Mouse (Mus musculus): Measurements from ENCODE around the gene Dcbld2.

Dcbld2 gene

DNA sequence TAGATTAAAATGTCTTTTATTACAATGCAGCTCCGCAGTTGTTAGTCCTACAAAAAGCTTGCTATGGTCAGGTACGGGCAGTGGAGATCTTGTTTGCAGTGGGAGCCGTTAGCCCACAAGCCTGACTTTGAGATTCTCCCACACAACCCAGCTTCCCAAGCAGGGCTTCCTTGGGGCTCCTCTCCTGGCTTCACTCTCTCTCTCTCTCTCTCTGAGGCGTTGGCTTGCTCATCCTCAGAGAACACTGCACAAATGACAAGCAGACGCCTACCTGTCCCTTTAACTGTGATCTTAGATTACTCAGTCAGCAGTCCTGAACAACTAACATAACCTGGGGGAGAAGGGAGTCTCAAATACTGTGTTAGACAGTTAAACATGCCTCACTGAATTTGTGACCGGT is 79.6 kb downstream of the Dcbld2 start:
- DNase-seq (ENCODE audit: low spot score in 2 of 2), result no peak

DNA sequence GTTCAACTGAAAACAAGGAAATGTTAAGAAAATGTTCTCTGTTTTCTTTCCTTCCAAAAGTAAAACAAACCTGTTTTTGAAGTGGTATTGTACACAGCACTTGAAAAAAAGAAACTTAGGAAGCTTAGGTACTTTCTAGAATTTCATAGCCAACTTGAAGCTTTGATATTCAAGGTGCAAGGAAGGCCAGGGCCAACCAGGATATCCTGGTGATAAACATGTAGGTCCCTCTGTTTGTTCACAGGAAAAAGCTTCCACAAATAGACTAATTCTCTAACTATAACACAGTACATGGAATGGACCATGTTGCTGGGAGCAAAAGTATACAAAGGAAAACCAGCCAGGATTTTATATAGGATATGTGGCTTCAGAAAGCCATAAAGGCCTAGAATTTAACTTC is 88.5 kb downstream of the Dcbld2 start:
- no peak for DNase-seq (ENCODE audit: low spot score in 2 of 2)

DNA sequence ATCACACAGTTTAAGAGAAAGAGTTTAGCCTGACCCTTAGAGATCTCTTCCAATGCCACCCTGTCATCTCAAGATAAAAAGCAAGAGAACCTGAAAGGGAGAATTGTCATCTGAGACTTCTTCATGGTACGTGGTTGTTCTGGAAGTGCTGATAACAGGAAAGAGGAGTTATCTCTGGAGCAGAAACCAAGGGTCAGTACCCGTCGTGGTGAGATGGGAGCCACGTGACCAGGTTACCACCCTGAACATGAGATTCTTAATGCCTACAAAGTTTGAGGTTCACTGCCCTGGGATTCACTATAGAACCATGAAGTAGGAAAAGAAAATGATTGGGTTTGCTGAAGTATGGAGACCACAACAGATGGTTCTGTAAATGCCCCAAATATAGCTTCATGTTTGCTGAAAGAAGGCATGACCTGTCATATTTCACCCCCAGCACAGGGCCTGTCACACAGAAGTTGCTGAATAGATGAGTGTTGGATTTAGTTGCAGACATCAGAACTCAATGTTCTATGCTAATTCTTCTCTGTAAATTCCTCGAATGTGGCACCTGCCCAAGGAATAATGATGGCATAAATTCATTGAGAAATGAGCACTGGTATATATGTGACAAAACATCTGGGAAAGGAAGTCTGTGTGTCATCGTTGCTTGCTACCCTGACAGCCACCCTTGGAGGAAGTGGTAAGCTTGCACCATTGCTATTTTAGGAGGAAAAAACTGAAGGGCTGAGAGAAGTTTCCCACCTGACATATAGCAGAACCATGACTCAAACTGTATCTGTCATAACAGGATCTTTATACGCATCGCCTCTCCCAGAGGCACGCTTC is 89.9 kb downstream of the Dcbld2 start:
- no peak for DNase-seq (ENCODE audit: low spot score in 2 of 2)

DNA sequence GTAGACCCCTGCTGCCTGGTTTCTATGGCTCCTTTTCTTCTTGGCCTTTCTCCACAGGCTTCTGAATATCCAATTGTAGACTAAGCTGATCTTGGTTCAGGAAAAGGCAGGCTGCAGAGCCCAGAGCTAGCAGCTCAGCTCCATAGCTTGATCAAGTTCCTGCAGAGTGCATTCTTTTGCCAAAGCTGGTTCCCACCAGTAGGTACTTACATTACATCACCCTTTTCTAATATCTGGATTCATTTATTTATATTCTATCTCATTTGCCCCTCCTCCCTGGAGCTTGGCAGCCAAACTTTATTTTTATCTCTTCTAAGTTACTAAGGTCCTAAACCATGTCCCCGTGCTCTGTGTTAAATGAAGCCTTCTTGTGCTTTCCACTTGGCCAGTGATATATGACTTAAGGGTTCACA is 90.9 kb downstream of the Dcbld2 start:
- DNase-seq (ENCODE audit: low spot score in 2 of 2), result no peak

DNA sequence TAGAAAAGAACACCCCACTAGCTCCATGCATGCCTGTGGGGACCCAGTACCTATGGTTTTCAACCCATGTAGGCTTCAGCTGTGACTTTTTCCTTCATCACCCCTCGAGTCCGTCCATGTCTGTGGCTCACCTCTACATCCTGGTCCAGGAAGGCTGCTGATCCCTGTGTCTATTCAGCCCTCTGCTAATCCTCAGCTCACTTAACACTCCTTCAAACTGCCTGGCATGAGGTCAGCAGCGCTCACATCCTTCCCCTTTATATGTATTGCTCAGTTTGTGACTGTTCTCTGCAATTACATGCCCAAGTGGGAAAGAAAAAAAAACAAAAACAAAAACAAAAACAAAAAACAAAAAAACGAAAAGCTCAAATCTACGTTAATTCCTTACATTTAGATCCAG is 91.4 kb downstream of the Dcbld2 start:
- DNase-seq (ENCODE audit: low spot score in 2 of 2), result no peak

DNA sequence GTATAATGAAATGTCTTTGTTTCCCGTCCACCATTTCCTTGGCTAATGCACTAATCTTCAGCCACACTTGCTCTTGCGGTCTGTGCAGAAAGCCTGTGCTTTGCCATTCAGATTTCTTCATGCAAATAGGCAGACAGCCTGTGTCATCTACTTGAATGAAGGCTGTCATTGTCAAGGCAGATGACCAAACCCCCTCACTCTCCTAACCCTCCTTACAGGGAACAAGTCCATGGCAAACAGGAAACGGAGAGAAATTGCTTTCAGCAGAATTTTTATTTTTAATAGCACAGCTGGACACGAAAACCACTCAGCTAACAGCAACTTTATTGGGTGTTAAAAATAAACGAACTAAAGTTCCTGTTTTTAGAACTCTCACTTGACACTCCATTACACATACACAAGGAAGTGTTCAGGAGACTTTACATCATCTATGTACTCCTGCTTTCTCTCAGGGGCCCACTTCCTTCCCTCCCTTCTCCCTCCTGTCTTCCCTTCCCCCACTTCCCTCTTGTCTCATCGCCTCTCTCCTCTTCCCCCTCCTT is 93.6 kb downstream of the Dcbld2 start:
- no peak for DNase-seq (ENCODE audit: low spot score in 2 of 2)

DNA sequence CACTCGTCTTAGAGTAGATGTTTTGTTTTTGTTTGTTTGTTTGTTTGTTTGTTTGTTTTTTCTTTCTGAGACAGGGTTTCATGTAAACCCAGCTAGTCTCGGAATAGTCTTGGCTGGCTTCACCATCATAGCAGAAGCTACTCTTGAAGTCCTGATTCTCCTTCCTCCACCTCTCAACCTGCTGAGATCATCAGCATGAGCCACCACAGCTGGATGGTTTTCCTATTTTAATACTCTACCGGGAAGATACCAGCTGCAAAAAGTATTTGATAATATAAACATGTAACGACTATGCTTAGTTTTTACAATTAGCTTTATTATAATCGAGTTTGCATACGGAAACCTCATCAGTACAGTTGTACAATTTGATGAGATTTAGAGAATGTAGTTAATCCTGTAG is 94.3 kb downstream of the Dcbld2 start:
- DNase-seq (ENCODE audit: low spot score in 2 of 2), result no peak

DNA sequence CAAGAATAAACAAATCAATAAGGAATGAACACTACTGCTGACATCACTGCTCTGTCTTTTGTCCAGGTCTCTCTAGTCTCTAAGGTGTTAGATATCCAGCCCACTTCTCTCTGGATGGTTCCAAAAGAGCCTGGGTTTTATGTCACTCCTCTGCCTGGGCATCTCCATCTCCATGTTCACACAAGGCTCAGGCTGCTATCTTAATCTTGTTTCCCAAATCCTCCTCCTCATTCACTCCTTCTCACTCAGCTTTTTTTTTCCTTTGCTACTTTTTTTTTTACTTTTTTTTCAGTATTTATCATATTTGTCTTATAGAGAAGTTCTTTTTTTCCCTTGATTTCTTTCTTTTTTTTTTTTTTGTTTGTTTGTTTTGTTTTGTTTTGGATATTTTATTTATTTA is 96.7 kb downstream of the Dcbld2 start:
- no peak for DNase-seq (ENCODE audit: low spot score in 2 of 2)

DNA sequence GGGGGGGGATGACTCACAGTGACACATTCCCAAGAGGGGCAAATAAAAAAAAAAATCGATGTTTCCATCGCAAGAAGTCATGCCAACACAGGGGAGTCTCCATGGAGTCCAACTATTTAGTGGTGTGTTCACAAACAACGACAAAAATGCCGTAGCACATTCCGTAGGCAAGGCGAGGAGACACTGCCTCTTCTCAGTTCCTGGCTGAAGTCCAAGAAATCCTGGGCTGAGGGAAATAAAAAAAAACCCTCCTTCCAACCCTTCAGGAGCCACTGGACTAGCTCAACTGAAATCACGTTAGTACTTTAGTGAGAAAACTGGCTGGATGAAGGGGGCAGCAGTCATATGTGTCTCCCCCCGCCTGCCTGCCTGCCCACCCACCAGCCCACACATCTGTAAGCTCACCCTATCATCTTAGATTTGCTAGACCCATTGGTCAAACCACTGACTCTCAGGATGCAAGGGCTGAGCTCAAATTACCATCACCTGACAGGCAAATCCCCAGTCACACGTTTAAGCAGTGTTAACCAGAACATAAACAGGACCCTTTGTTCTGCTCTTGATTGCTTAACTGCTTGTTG is 104.0 kb downstream of the Dcbld2 start:
- DNase-seq (ENCODE audit: low spot score in 2 of 2), result no peak

DNA sequence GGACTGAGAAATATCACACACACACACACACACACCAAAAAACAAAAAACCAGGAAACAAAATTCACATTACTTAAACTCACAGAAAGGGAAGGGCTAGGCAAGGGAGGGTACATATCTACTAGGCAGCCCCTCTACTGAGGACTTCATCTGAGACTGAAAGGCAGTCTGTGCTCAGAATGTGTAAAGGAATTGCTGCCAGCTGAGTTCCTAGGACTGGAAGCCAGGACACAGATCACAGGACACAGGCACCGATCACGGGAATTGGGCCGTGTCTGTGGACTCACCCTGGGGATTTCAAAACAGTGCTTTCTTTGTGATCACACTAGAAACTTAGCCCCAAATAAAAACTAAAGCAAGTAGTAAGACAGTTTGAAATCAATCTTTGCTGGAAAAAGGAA is 104.6 kb downstream of the Dcbld2 start:
- DNase-seq (ENCODE audit: low spot score in 2 of 2), result no peak

DNA sequence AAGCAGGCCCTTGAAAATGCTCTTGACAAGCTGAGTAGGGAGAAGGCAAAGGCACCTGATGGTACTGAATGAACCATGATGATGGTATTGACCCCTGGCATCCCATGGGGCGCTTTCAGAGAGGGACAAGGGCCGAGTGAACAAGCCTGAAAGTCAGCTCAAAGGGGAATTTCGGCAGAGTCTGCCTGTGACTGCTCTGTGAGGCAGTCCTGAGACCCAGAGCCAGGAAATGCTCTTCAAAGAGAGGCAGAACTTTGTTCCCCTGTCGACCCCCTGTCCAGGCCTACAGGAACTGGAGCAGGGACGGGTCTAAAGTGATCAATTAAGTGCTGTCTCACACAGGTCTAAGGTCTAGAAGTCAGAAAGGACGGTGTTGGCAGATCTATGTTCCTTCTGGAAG is 105.5 kb downstream of the Dcbld2 start:
- no peak for DNase-seq (ENCODE audit: low spot score in 2 of 2)

DNA sequence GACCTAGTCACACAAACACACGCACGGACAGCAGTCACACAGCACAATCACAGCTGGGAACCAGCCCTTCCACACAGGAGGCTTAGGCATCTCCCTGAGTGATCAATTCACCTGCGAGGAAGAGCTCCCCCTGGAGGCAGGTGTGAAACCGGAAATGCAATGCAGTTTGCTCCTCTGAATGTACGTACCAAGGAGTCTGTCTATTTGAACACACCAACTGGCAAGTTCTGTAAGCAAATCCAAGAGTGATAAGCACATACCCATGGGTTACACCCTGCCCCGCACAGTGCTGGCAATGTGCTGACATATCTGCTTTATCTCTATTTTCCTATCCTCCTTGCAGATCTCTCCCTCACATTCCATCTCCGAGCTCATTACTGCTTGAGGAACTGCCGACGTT is 106.3 kb downstream of the Dcbld2 start:
- peak in 1 of 2 experiments; percentile 25 for DNase-seq (ENCODE audit: low spot score in 2 of 2)

DNA sequence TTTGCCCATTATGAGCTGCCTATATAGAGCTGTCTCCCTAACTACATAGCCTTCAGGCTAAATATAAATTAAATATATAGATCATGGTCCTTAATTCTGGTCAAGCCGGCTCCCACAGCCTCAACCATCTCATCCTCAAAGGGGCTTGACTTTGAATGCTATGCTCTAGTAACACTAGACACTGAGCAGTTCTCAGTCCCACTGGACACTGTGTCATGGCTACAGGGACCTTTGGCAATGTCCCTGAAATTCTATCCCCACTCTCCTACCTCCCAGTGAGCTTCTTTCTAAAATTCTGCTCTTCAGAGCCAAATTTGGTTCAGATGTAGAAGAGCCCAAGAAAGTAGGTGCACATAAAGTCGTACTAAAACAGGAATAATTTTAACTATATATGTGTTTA is 107.9 kb downstream of the Dcbld2 start:
- no peak for DNase-seq (ENCODE audit: low spot score in 2 of 2)

DNA sequence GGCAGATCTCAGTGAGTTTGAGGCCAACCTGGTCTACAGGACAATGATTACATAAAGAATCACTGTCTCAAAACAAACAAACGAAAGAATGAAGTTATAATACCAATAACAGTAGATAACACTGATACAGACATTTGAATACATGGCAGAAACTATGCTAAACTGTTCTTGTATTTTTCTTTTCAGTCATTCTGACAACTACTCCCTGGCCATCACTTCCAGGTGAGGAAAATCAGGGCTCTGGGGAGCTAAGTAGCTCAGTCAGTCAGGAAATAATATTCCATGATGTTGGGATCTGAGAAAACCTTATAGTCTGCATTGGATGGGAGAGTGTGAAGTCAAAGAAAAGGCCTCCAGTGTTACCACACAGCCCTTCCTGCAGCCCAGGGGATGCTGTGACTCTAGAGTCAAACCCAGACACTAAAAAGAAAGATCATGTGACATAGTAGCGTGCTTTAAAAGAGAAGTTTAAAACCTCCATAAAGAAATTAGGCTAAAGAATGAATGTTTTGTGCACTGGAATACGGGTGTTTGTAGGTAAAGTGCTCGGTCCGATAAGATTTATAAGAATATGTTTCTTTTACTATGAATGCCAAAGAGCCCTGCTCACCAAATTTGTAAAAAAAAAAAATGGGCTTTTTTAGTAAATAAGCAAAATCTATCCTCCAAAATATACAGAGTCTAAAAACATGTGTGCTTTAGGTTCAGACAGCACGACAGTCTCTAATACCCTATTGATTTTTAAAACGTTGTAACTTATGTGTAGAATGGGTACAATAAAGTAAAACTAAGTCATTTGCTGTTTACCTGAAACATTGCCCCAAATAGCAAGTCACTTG is 108.9 kb downstream of the Dcbld2 start:
- no peak for DNase-seq (ENCODE audit: low spot score in 2 of 2)

All from urinary bladder, adult 18-20 months (tissue).